Mouse (Mus musculus) gonadal fat pad, adult 2 months (tissue): Measurements from ENCODE around the gene Krtap5-2. TPM values are rescaled to one million over a fixed set of nuclear protein-coding genes. Genes with fewer than 3 reads are reported as not detected.
"Not testable (repeated sequence)": the region's sequence is repeated elsewhere in the genome, so short reads cannot be mapped to it uniquely, and the experiment has no call there.

Experiments used
- DNase-seq: peaks from one replicate; pipeline ENCODE4 v3.0.0-alpha.2; 2012; ENCODE audit warnings: low read depth
- polyA plus RNA-seq: library from polyadenylated mRNA; depleted of rRNA; stranded (reverse); fragments of >200 nt; gene quantifications from 2 replicates; pipeline ENCODE4 v1.2.3, GENCODE M21; 2012; rRNA removed

The Krtap5-2 gene
- polyA plus RNA-seq = not detected in 2 replicates

- DNase-seq = not testable (repeated sequence)
Observed at GRCm38 (mm10) chr7:142175905-142176304, at the start of gene Krtap5-2. TSS of gene Krtap5-2 (minus strand) at chr7:142176005.

- no peak for DNase-seq
Observed at GRCm38 (mm10) chr7:142224518-142224917, 48.7 kb upstream of the Krtap5-2 start.

- not testable (repeated sequence) for DNase-seq
Observed at GRCm38 (mm10) chr7:142212136-142212535, 36.3 kb upstream of the Krtap5-2 start.

- no peak for DNase-seq
Observed at GRCm38 (mm10) chr7:142211559-142211958, 35.8 kb upstream of the Krtap5-2 start, which contains the start of gene Gm7579. TSS of gene Gm7579 (plus strand) at chr7:142211859.

- DNase-seq = not testable (repeated sequence)
Observed at GRCm38 (mm10) chr7:142206891-142207290, 31.1 kb upstream of the Krtap5-2 start.

GRCm38 (mm10) chr7:142205488-142205887 lies 29.7 kb upstream of the Krtap5-2 start:
- DNase-seq = no peak

GRCm38 (mm10) chr7:142201064-142201463 lies 25.3 kb upstream of the Krtap5-2 start, which contains the start of gene Krtap5-3:
TSS of gene Krtap5-3 (plus strand) at chr7:142201364.
- DNase-seq = no peak

- no peak for DNase-seq
Observed at GRCm38 (mm10) chr7:142198748-142199147, 22.9 kb upstream of the Krtap5-2 start.

GRCm38 (mm10) chr7:142190289-142190688 lies 14.5 kb upstream of the Krtap5-2 start, which contains the start of gene Gm10153:
TSS of gene Gm10153 (minus strand) at chr7:142190389.
- DNase-seq = no peak

GRCm38 (mm10) chr7:142188156-142188555 lies 12.4 kb upstream of the Krtap5-2 start:
- no peak for DNase-seq

- no peak for DNase-seq
Observed at GRCm38 (mm10) chr7:142181021-142181420, 5.2 kb upstream of the Krtap5-2 start.

- no peak for DNase-seq
Observed at GRCm38 (mm10) chr7:142178685-142179084, 2.9 kb upstream of the Krtap5-2 start.

- no peak for DNase-seq
Observed at GRCm38 (mm10) chr7:142169836-142170235, 6.0 kb downstream of the Krtap5-2 start.

- not testable (repeated sequence) for DNase-seq
Observed at GRCm38 (mm10) chr7:142165639-142166038, 10.2 kb downstream of the Krtap5-2 start, which contains the start of gene Gm4553. TSS of gene Gm4553 (minus strand) at chr7:142165739.

- DNase-seq = no peak
Observed at GRCm38 (mm10) chr7:142159366-142159765, 16.4 kb downstream of the Krtap5-2 start.

- not testable (repeated sequence) for DNase-seq
Observed at GRCm38 (mm10) chr7:142157013-142157412, 18.8 kb downstream of the Krtap5-2 start, which contains the start of gene Gm29735. TSS of gene Gm29735 (minus strand) at chr7:142157113.

- no peak for DNase-seq
Observed at GRCm38 (mm10) chr7:142155308-142155707, 20.5 kb downstream of the Krtap5-2 start.

- no peak for DNase-seq
Observed at GRCm38 (mm10) chr7:142152191-142152590, 23.6 kb downstream of the Krtap5-2 start.

GRCm38 (mm10) chr7:142148633-142149032 lies 27.2 kb downstream of the Krtap5-2 start:
- DNase-seq = no peak

- DNase-seq = no peak
Observed at GRCm38 (mm10) chr7:142146033-142146432, 29.8 kb downstream of the Krtap5-2 start.

GRCm38 (mm10) chr7:142145413-142145940 lies 30.3 kb downstream of the Krtap5-2 start:
- no peak for DNase-seq

GRCm38 (mm10) chr7:142144507-142144906 lies 31.3 kb downstream of the Krtap5-2 start, which contains the start of gene Gm45337:
TSS of gene Gm45337 (minus strand) at chr7:142144607.
- no peak for DNase-seq

GRCm38 (mm10) chr7:142143506-142144010 lies 32.2 kb downstream of the Krtap5-2 start:
- not testable (repeated sequence) for DNase-seq
